Mouse (Mus musculus) left cerebral cortex, adult 2 months (tissue): ENCODE results near the gene Mia3. TPM values are rescaled to one million over a fixed set of nuclear protein-coding genes. Genes with fewer than 3 reads are reported as not detected.
A peak's percentile ranks its signal among the peaks of the same experiment; 100 is the strongest.
"Not testable (repeated sequence)": the region's sequence is repeated elsewhere in the genome, so short reads cannot be mapped to it uniquely, and the experiment has no call there.

ENCODE experiments used
- DNase-seq, 2 experiments: peaks; one replicate each; pipeline ENCODE4 v3.0.0; 2021 to 2022; ENCODE audit warnings: low spot score in 2 of 2, mixed read lengths in 1 of 2; ENCODE audit errors: extremely low spot score in 1 of 2
- H3K27ac ChIP-seq: fragments of 200-600 bp; 2 replicates; pipeline ENCODE4 v1.8.1; 2022
- H3K4me3 ChIP-seq: fragments of 200-600 bp; 2 replicates; pipeline ENCODE4 v1.8.1; 2022
- CTCF ChIP-seq: fragments of 200-600 bp; IDR thresholded peaks from 2 replicates; pipeline ENCODE4 v1.8.1; 2022; ENCODE audit warnings: antibody characterized with exemption, mild to moderate bottlenecking, moderate library complexity
- intact Hi-C: fragments of 180-260 bp; cut with DNase I; formaldehyde crosslinking; loops from one replicate; pipeline ENCODE4 v1.15.1; 2025
- total RNA-seq, 2 experiments: library from RNA; stranded (reverse); gene quantifications; 2 replicates each; pipeline ENCODE4 v1.2.3; 2021

Mia3 gene
- total RNA-seq, 2 experiments from 2014 or later = 236 to 257 TPM

DNA sequence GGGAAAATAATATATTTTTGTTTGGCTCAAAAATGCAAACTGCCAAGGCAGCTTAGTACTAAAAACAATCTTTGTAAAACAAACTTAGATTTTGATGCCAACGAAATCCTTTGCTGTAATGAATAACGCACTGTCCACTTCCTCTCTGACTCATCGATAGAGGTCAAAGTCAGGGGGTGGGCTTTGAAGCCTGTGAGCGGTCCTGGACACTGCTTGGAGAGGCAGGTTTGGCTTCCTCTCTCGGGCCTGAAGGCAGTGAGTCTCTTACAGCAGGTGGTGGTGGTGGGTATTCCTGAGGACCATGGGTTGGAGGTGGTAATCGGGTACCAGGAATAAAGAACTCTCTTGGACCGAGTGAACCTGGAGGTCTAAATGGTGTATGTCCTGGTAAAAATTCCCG, 42.2 kb downstream of the Mia3 start:
- TF ChIP-seq CTCF = no peak
- Histone ChIP-seq H3K4me3 (no peak overlapping the region), H3K27ac (no peak overlapping the region)
- intact Hi-C loops = loop anchor here (5.0 kb wide), 1 partner anchor 40 kb away; no protein-coding TSS in a partner anchor
- no peak for DNase-seq

DNA sequence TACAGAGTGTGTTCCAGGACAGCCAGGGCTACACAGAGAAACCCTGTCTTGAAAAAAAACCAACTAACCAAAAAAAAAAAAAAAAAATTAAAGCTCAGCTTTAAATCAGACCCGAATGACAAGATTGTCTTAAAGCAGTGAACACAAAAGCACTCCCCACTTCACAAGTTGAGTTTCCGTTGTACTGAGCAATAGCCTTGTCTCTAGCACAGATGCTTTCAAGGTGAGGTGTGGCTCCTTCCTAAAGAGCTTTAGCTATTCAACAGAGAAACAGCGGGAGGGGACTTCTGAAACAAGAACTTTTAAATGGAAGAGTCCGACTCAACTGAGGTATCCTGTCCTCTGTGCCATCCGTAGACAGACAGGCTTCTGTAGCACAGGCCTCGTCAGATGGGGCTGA, 44.9 kb downstream of the Mia3 start:
- Histone ChIP-seq H3K27ac (no peak overlapping the region), H3K4me3 (no peak overlapping the region)
- no peak for TF ChIP-seq CTCF
- no peak for DNase-seq
- intact Hi-C loops = no loop called here

DNA sequence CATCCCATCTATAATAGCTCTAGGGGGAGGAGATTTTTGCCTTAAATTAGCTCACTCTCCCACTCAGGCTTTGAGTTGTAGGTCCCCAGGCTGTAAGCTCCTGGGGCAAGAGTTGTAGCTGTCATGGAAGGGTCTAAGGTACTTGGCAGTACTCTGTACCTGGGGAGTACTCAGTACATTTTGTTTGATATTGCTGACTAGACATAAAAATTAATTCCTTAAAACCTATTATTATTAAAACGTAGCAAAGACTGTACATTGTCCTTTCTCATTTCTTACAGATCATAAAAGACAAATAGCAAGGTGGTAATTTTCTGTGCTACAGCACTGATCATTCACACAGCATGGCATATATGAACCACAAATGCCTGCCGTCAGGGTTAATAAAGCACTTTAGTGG, 45.4 kb downstream of the Mia3 start:
- intact Hi-C loops = no loop called here
- no peak for DNase-seq
- Histone ChIP-seq H3K4me3 (no peak overlapping the region), H3K27ac (no peak overlapping the region)
- no peak for TF ChIP-seq CTCF

DNA sequence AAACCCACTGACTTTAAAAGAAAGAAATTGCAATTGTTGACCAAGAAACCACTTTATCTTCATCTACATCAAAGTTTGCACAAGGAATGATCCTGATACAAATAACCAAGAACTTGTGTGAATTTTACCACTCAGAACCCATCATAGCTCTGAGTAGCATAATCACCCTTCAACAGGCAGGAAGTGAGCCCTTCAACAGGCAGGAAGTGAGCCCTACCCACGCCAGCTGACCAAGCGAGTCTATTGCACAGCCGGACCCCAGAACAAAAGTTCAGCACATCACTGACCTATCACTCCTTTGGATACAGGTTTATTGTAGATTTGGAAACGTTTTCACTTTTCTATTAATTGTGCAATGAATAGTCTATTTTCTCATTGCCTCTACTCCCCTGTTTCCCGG, 46.9 kb downstream of the Mia3 start:
- intact Hi-C loops, H3K27ac ChIP-seq, H3K4me3 ChIP-seq, DNase-seq: not testable (repeated sequence)

DNA sequence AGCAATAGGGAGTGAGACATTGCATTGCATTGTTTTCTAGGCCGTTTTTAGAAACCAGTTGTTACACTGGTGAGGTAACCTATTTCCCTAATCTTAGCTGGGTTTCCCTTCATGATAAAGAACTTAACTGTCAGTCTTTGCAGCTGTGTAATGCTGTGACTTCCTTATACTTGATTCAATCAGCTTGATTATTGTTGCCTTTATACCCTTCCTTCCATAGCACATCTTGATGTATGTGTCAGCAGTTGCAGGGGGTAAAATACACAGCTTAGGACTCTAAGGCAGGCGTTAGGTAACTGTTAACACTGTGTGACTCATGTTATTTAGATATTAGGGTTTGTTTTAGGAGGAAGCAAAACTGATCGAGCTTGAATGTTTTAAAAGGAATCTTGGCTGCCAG, 48.6 kb downstream of the Mia3 start:
- H3K4me3 ChIP-seq = no peak overlapping the region
- DNase-seq = no peak
- H3K27ac ChIP-seq = no peak overlapping the region
- intact Hi-C loops = no loop called here
- TF ChIP-seq CTCF = no peak

DNA sequence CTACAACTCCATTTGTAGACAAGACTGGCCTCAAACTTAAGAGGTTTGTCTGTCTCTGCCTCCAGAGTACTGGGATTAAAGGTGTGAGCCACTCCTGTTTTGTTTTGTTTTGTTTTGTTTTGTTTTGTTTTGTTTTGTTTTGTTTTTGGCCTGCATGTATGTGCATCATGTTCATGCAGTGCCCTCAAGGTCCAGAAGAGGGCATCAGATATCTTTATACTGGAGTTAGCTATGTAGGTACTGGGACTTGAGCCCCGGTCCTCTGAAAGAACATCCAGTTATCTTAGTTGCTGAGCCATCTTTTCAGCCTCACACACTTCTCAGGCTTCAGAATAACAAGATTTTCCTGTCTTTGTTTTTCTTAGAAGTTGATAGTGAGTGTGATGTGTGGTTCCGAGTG, 53.6 kb downstream of the Mia3 start:
- intact Hi-C loops = no loop called here
- peak; percentile 22 for TF ChIP-seq CTCF
- no peak for DNase-seq
- H3K4me3 ChIP-seq = no peak overlapping the region
- no peak overlapping the region for H3K27ac ChIP-seq

DNA sequence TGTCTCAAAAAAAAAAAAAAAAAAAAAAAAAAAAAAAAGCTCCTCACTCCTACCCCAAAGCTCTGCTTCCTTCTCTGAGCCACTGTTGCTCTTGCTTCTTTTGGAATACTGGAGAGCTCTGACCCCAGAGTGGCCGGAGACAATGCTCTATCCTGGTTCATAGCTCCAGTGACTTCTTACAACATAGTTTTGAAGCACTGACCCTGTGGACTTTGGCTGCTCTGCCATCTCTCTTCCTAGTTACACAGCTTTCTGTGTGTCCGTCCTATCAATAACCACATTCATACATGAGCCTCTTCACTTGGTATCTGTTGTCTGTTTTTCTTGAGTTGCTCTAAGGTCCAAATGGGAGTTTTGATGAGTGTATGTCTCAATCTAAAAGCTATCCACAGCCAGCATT, 57.3 kb downstream of the Mia3 start:
- no peak for TF ChIP-seq CTCF
- Histone ChIP-seq H3K4me3 (no peak overlapping the region), H3K27ac (no peak overlapping the region)
- no peak for DNase-seq
- intact Hi-C loops = no loop called here

DNA sequence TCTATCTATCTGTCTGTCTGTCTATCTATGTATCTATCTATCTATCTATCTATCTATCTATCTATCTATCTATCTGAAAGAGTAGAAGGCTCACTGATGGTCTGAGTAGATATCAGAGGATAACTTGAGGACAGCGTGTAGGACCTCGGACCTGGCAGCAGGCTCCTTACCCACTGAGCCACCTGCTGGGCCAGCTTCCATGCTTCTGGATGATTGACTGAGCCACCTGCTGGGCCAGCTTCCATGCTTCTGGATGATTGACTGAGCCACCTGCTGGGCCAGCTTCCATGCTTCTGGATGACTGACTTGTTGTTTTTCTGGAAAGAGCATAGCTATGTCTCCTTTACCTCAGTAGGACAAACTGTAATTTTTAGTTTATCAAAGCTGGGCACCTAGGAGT, 59.8 kb downstream of the Mia3 start:
- DNase-seq, H3K27ac ChIP-seq, H3K4me3 ChIP-seq, intact Hi-C loops: not testable (repeated sequence)

DNA sequence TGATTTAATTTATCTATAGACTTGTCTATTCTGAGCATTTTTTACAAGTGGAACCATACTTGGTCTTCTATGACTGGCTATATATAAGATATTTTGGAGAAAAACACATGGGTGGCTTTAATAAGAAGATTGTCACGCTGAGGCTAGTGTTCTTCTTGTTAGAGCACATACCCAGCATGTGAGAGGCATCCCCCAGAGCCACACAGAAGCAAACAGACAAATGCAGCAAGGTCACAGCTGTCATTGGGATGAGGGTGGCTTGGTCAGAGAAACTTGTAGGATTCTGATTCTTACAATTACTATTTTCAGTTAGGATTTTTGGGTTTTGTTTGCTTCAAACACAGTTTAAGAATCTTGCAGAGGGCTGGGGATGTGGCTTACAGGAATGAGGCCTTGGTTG, 60.9 kb downstream of the Mia3 start:
- no peak for DNase-seq
- Histone ChIP-seq H3K27ac (no peak overlapping the region), H3K4me3 (no peak overlapping the region)
- intact Hi-C loops = no loop called here
- no peak for TF ChIP-seq CTCF

DNA sequence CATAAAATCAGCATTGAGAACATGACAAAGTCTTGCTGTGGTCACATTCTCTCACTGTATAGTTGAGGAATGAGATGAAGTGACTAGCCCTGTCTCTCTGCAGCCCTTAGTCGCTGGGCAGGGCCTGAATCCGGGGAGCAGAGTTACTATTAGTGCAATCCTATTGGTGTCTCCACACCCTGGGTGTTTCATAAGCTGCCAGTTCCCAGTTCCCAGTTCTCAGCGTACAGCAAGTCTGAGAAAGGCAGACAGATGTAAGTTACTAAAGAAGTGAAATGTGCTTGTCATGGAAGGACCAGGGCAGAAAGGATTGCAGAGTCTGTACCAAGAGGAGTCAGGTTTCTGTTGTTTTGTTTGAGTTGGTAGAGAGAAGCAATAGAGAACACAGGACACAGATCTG, 61.8 kb downstream of the Mia3 start:
- TF ChIP-seq CTCF = no peak
- intact Hi-C loops = no loop called here
- no peak for DNase-seq
- no peak overlapping the region for H3K4me3 ChIP-seq
- H3K27ac ChIP-seq = no peak overlapping the region

DNA sequence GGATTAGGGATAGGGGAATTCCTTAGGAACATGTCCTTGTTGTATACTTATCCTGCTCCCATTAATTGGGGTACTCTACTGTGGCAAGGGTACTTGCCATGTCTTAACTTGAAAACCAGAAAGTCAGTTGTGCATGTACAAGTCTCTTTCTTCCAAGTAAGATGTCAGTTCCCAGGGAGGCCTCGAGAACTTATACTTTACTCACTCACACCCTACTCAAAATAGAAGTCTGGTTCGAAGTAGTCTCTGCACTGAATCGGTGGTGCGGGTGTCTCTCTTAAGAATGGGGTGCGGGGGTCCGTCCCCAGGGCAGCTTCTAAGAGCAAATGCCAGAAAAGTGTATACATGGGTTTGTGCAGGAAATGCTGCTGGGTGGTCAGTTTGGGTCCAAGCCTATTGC, 70.2 kb downstream of the Mia3 start:
- peak; percentile 98 to 99 for DNase-seq
- no peak overlapping the region for H3K4me3 ChIP-seq
- intact Hi-C loops = no loop called here

DNA sequence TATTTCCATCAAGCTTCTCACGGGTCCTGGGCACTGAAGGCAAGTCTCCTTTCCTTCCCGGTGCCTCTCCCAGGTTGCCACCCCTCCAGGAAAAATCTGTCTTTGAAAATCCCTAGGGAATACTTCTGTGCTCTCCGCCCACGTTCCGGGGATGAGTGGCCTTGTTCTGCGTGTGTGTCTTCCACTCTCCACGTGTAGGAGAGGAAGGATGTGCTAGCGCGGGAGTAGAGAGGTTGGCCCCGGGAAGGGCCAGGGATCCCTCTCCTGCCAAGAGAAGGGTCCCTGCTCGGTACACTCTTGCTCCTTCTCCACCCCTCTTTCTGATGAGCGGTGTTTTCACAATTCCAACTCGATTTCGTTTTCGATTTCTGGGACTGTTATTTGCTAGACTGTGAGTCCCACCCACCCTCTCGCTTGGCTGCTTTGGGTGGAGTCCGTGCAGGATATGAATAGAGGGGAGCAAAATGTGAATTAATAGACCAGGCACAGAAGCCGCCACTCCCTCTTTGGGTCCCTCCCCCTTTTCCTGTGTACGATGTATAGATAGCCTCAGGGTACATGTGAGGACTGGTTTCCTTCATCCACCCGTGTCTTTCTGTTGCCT, 71.4 kb downstream of the Mia3 start:
- DNase-seq = peak; percentile 39 to 41
- intact Hi-C loops = loop anchor here (2.0 kb wide), 1 partner anchor 47 kb away; no protein-coding TSS in a partner anchor
- Histone ChIP-seq H3K4me3 (peak overlapping the region; percentile 56), H3K27ac (no peak overlapping the region; the same call in 1 of the 2 replicates)
- no peak for TF ChIP-seq CTCF

More for the DNA sequence above, 70.2 kb downstream of the Mia3 start:
- no peak overlapping the region for H3K27ac ChIP-seq
- TF ChIP-seq CTCF = no peak

DNA sequence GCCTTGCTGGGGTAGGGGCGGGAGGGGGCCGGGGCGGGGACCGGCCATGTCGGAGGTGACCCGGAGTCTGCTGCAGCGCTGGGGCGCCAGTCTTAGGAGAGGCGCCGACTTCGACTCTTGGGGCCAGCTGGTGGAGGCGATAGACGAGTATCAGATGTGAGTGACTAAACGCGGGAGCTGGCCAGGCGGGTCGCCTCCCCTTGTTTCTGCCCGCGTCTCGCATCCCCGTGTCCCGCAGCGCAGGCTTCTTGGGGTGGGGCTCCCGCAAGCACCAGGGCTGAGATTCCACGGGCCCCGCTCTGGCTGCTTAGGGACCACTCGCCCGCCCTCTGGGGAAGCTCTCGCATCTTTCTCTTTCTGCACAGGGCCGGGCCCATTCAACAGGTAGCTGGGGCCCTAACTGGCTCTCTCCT, 71.9 kb downstream of the Mia3 start:
- peak overlapping the region; percentile 56 for H3K4me3 ChIP-seq
- DNase-seq = peak; percentile 28 to 41
- TF ChIP-seq CTCF = no peak
- intact Hi-C loops = loop anchor here (2.0 kb wide), 1 partner anchor 47 kb away; no protein-coding TSS in a partner anchor
- no peak overlapping the region; the same call in 1 of the 2 replicates for H3K27ac ChIP-seq
